20 mouse cellular contexts compared by ENCODE assay signal in the genomic region with DNA sequence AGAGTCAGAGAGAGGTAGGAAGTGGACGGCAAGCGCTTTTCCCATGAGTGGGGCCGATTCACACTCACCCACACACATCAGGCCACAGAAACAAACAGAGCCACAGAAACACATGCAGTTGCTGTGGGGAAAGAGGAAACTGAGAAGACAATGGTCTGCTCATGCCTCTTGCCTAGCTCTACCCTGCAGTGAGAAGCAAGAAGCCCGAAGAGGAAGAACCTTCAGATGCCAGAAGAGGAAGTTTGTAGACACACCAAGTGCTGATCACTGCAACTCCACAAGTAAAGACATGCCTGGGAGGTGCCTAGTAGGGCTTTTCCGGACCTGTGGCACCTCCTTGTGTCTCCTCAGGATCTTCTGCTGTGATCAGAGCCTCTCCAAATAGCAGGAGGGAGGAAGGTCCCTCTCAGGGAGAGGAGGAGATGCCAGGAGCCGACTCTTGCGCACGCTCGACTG. TPM values are rescaled to one million over a fixed set of nuclear protein-coding genes. Genes with fewer than 3 reads are reported as not detected.
DNase-seq lines count a peak whose midpoint lies in the region; ATAC-seq and TF ChIP-seq lines count a peak whose summit lies in the region.
"Had no signal": no experiment of that assay in that cellular context is flagged by ENCODE, and none has a peak within 500 bp of the region (broad histone marks: within the 10 kb centered on the region; RNA-seq: fewer than 3 reads in every experiment).

Gene Cd300c (minus strand): TSS at position 406 of the 456 bp plus-strand sequence.

- no peak for ATAC-seq in kidney, embryonic 14.5 days (ENCODE audit: low FRiP score, low TSS enrichment)
- ATAC-seq in lung, embryonic 14.5 days (ENCODE audit: insufficient read depth), result no peak
- peak; percentile 64; the same call in 1 of the 2 replicates for ATAC-seq in liver, postnatal 0 days
- peak; percentile 76 for ATAC-seq in neutrophil, adult 5-6 weeks (ENCODE audit: extremely low read depth, insufficient number of reproducible peaks, low FRiP score, poor library complexity, severe bottlenecking)
- ATAC-seq: activated CD4-positive, CD25-positive, alpha-beta regulatory T cell, adult 4 months; inflammation-experienced regulatory T-cells, adult 6 months had no signal

- no peak within 1 kb of the TSS for H3K27ac ChIP-seq in kidney, adult 2 months (ENCODE audit: insufficient read depth, low read depth, low read length)
- no peak within 1 kb of the TSS for H3K27ac ChIP-seq in kidney, embryonic 14.5 days (ENCODE audit: low read depth, low read length)
- no peak within 1 kb of the TSS for H3K27ac ChIP-seq in lung, embryonic 14.5 days (ENCODE audit: low read depth)
- peak within 1 kb of the TSS; percentile 36; the same call in 1 of the 2 replicates for H3K27ac ChIP-seq in liver, postnatal 0 days (ENCODE audit: low read depth)
- H3K27ac ChIP-seq: embryonic facial prominence, embryonic 12.5 days; forebrain, embryonic 12.5 days had no signal

- 60% methylated on average over 9 of the region's 9 CpGs for WGBS in kidney, adult 2 months
- WGBS in kidney, embryonic 14.5 days, result 66% methylated on average over 9 of the region's 9 CpGs
- 81% methylated on average over 9 of the region's 9 CpGs for WGBS in lung, embryonic 14.5 days
- 59% methylated on average over 9 of the region's 9 CpGs for WGBS in liver, postnatal 0 days (ENCODE audit: insufficient replicate concordance)

- no peak for TF ChIP-seq POLR2A in kidney, adult 2 months (IDR thresholded peaks at IDR 0.05; ENCODE audit: low read depth, low read length)

- peak; percentile 14 for DNase-seq in kidney, adult 2 months
- DNase-seq in lung, embryonic 14.5 days, result peak; percentile 1
- no peak for DNase-seq in lung, postnatal 14 days
- DNase-seq in liver, postnatal 0 days, result no peak
- DNase-seq in gastrocnemius, adult 8-10 months (ENCODE audit: low spot score in 2 of 2), result no peak
- no peak for DNase-seq in adrenal gland, adult 18-20 months (ENCODE audit: low spot score in 2 of 2)
- DNase-seq: cerebellum, postnatal 10 days; kidney, postnatal 25 days; right cerebral cortex, postnatal 25 days had no signal

- no peak within 1 kb of the TSS for H3K9ac ChIP-seq in kidney, embryonic 14.5 days (ENCODE audit: low read depth, low read length)
- no peak within 1 kb of the TSS for H3K9ac ChIP-seq in lung, embryonic 14.5 days
- no peak within 1 kb of the TSS for H3K9ac ChIP-seq in liver, postnatal 0 days (replicated peaks)
- H3K9ac ChIP-seq: embryonic facial prominence, embryonic 12.5 days; forebrain, embryonic 12.5 days had no signal

- no peak for TF ChIP-seq EP300 in liver, postnatal 0 days (IDR thresholded peaks at IDR 0.05; ENCODE audit: low read depth)

- H3K27me3 ChIP-seq in kidney, adult 2 months (replicated peaks; ENCODE audit: control insufficient read depth, insufficient read depth, low read length), result no peaks in the 10 kb centered on the region; the same call in 1 of the 2 replicates
- H3K27me3 ChIP-seq in kidney, embryonic 14.5 days (ENCODE audit: control insufficient read depth, insufficient read depth, low read length), result no peaks in the 10 kb centered on the region
- H3K27me3 ChIP-seq in lung, embryonic 14.5 days (ENCODE audit: insufficient read depth, low read length), result no peaks in the 10 kb centered on the region
- H3K27me3 ChIP-seq in liver, postnatal 0 days (ENCODE audit: insufficient read depth, low read length), result no peaks in the 10 kb centered on the region
- H3K27me3 ChIP-seq: embryonic facial prominence, embryonic 12.5 days; forebrain, embryonic 12.5 days had no signal

- no peak for TF ChIP-seq CTCF in kidney, adult 2 months (conservative IDR thresholded peaks at IDR 0.05; ENCODE audit: insufficient read depth, insufficient read length, low read depth, low read length)
- TF ChIP-seq CTCF in lung, embryonic 14.5 days (IDR thresholded peaks at IDR 0.05; ENCODE audit: low read depth), result no peak
- no peak for TF ChIP-seq CTCF in liver, postnatal 0 days (IDR thresholded peaks at IDR 0.05; ENCODE audit: low read depth)

- peaks cover 3% of the 10 kb centered on the region; the same call in 1 of the 2 replicates for H3K9me3 ChIP-seq in kidney, embryonic 14.5 days (ENCODE audit: control insufficient read depth, low read length)
- H3K9me3 ChIP-seq in lung, embryonic 14.5 days (ENCODE audit: low read depth, low read length), result peaks cover 3% of the 10 kb centered on the region; the same call in 1 of the 2 replicates
- no peaks in the 10 kb centered on the region for H3K9me3 ChIP-seq in liver, postnatal 0 days (ENCODE audit: low read length)

- no peaks in the 10 kb centered on the region for H3K4me1 ChIP-seq in kidney, adult 2 months (ENCODE audit: control insufficient read depth, insufficient read depth, low read length)
- H3K4me1 ChIP-seq in kidney, embryonic 14.5 days (ENCODE audit: control insufficient read depth, insufficient read depth, low read length), result no peaks in the 10 kb centered on the region
- no peaks in the 10 kb centered on the region for H3K4me1 ChIP-seq in lung, embryonic 14.5 days (ENCODE audit: insufficient read depth)
- no peaks in the 10 kb centered on the region; the same call in 1 of the 2 replicates for H3K4me1 ChIP-seq in liver, postnatal 0 days (ENCODE audit: insufficient read depth)
- H3K4me1 ChIP-seq: embryonic facial prominence, embryonic 12.5 days; forebrain, embryonic 12.5 days had no signal

- no peaks in the 10 kb centered on the region for H3K36me3 ChIP-seq in kidney, adult 2 months (ENCODE audit: control insufficient read depth, insufficient read depth, low read length)
- no peaks in the 10 kb centered on the region for H3K36me3 ChIP-seq in kidney, embryonic 14.5 days (ENCODE audit: control insufficient read depth, insufficient read depth, low read length)
- no peaks in the 10 kb centered on the region for H3K36me3 ChIP-seq in lung, embryonic 14.5 days (ENCODE audit: insufficient read depth)
- H3K36me3 ChIP-seq in liver, postnatal 0 days (replicated peaks; ENCODE audit: insufficient read depth, low read length), result no peaks in the 10 kb centered on the region
- H3K36me3 ChIP-seq: embryonic facial prominence, embryonic 12.5 days; forebrain, embryonic 12.5 days had no signal

- no peak within 1 kb of the TSS for H3K4me3 ChIP-seq in kidney, adult 2 months (ENCODE audit: insufficient read depth, low read depth, low read length)
- no peak within 1 kb of the TSS for H3K4me3 ChIP-seq in kidney, embryonic 14.5 days (ENCODE audit: low read length)
- H3K4me3 ChIP-seq in lung, embryonic 14.5 days (ENCODE audit: low read depth, low read length), result no peak within 1 kb of the TSS
- no peak within 1 kb of the TSS for H3K4me3 ChIP-seq in liver, postnatal 0 days (ENCODE audit: low read depth, low read length)
- H3K4me3 ChIP-seq: embryonic facial prominence, embryonic 12.5 days; forebrain, embryonic 12.5 days had no signal

- H3K4me2 ChIP-seq in kidney, embryonic 14.5 days (replicated peaks; ENCODE audit: low read depth, low read length), result no peak within 1 kb of the TSS
- no peak within 1 kb of the TSS for H3K4me2 ChIP-seq in lung, embryonic 14.5 days
- H3K4me2 ChIP-seq in liver, postnatal 0 days (ENCODE audit: low read depth, low read length), result no peak within 1 kb of the TSS
- H3K4me2 ChIP-seq: embryonic facial prominence, embryonic 12.5 days; forebrain, embryonic 12.5 days had no signal

RNA-seq across cellular contexts. Expression of gene Cd300c, which starts in this region (rescaled TPM):
- 0.72 TPM in 1 of 2 replicates, not detected in the other for polyA plus RNA-seq in kidney, adult 2 months (2012; rRNA removed)
- polyA plus RNA-seq in kidney, embryonic 14.5 days (2014; fragmentation: Nextera tagmentation; extraction: Ambion mirVana), result not detected in 2 replicates
- not detected in 2 replicates for polyA plus RNA-seq in lung, embryonic 14.5 days (2014; fragmentation: Nextera tagmentation; extraction: Ambion mirVana)
- polyA plus RNA-seq in liver, postnatal 0 days (2015; fragmentation: Nextera tagmentation; extraction: Ambion mirVana), result 0.29 TPM in 1 of 2 replicates, not detected in the other
- total RNA-seq in neutrophil, adult 5-6 weeks (2017), result not detected in 2 replicates
- not detected for total RNA-seq in gastrocnemius, adult 8-10 months (2022)
- total RNA-seq in adrenal gland, adult 18-20 months (2021), result not detected
- total RNA-seq: gastrocnemius, adult 18-20 months; left cerebral cortex, adult 8-10 months had no signal
- polyA plus RNA-seq: activated CD4-positive, CD25-positive, alpha-beta regulatory T cell, adult 4 months; embryonic facial prominence, embryonic 12.5 days; forebrain, embryonic 12.5 days; heart, postnatal 0 days; inflammation-experienced regulatory T-cells, adult 6 months; lung, embryonic 16.5 days; stomach, embryonic 16.5 days had no signal

Comparison
In these comparisons a context has a peak if more than half of its experiments do, and no peak if none do; other contexts are left out.
1. Peak in DNase-seq in kidney, adult 2 months; RNA of the gene not detected or under 1 TPM.
2. Peak in DNase-seq in lung, embryonic 14.5 days; RNA of the gene not detected or under 1 TPM.
3. Peak in ATAC-seq and H3K27ac ChIP-seq in liver, postnatal 0 days; RNA of the gene not detected or under 1 TPM.
4. Peak in ATAC-seq in neutrophil, adult 5-6 weeks; RNA of the gene not detected or under 1 TPM.